Mouse (Mus musculus) brain, embryonic 14.5 days (tissue): ENCODE results near the gene Map2k6.

Experiments
- CTCF ChIP-seq: fragments of 200-500 bp; IDR thresholded peaks from 2 replicates; pipeline ENCODE4 v1.5.1; 2012; ENCODE audit warnings: inconsistent platforms, mild to moderate bottlenecking, moderate library complexity, borderline replicate concordance; ENCODE audit not compliant: insufficient read depth, insufficient read length; ENCODE audit errors: extremely low read depth
- POLR2A ChIP-seq: fragments of 200-500 bp; IDR thresholded peaks from 2 replicates; pipeline ENCODE4 v1.6.1; 2012; ENCODE audit warnings: mild to moderate bottlenecking, inconsistent platforms, borderline replicate concordance; ENCODE audit not compliant: poor library complexity, insufficient read depth, insufficient read length, severe bottlenecking; ENCODE audit errors: extremely low read depth

- TF ChIP-seq CTCF = no peak
- no peak for TF ChIP-seq POLR2A
These were observed 12.7 kb downstream of the Map2k6 start for GRCm38 (mm10) chr11:110411596-110411995.
